Mouse (Mus musculus) liver, embryonic 11.5 days (tissue): ENCODE results near the gene Tbck. TPM values are rescaled to one million over a fixed set of nuclear protein-coding genes. Genes with fewer than 3 reads are reported as not detected.

Experiments used
- ATAC-seq: fragments of 200-750 bp; cut with Nextera tagmentation; replicated peaks from 2 replicates; pipeline ENCODE4 v1.8.0; 2017; ENCODE audit warnings: moderate number of reproducible peaks, mild to moderate bottlenecking, moderate TSS enrichment, moderate library complexity; ENCODE audit not compliant: low FRiP score
- DNase-seq: peaks from one replicate; pipeline ENCODE4 v3.0.0-alpha.2; 2017; ENCODE audit warnings: low spot score
- H3K27ac ChIP-seq: fragments of 300-500 bp; sonication (generic); 2 replicates; pipeline ENCODE4 v1.5.1; 2014; ENCODE audit warnings: mild to moderate bottlenecking, low read depth, low read length, control low read depth
- H3K27me3 ChIP-seq: fragments of 300-500 bp; sonication (generic); replicated peaks from 2 replicates; pipeline ENCODE4 v1.6.1; 2014; ENCODE audit warnings: low read length, mixed read lengths; ENCODE audit not compliant: control insufficient read depth, insufficient read depth
- H3K36me3 ChIP-seq: fragments of 300-500 bp; sonication (generic); 2 replicates; pipeline ENCODE4 v1.6.1; 2014; ENCODE audit warnings: mild to moderate bottlenecking, low read length, moderate library complexity, mixed read lengths; ENCODE audit not compliant: control insufficient read depth, insufficient read depth
- H3K4me1 ChIP-seq: fragments of 300-500 bp; sonication (generic); replicated peaks from 2 replicates; pipeline ENCODE4 v1.6.1; 2014; ENCODE audit warnings: low read length, mixed read lengths; ENCODE audit not compliant: control insufficient read depth, insufficient read depth
- H3K4me2 ChIP-seq: fragments of 300-500 bp; sonication (generic); 2 replicates; pipeline ENCODE4 v1.6.1; 2014; ENCODE audit warnings: mild to moderate bottlenecking, control low read depth, moderate library complexity
- H3K4me3 ChIP-seq: fragments of 300-500 bp; sonication (generic); 2 replicates; pipeline ENCODE4 v1.5.1; 2014; ENCODE audit warnings: low read depth, low read length, control low read depth
- H3K9ac ChIP-seq: fragments of 300-500 bp; sonication (generic); 2 replicates; pipeline ENCODE4 v1.6.1; 2014; ENCODE audit warnings: low read depth, low read length, control low read depth
- H3K9me3 ChIP-seq: fragments of 300-500 bp; sonication (generic); 2 replicates; pipeline ENCODE4 v1.6.1; 2016; ENCODE audit warnings: low read length, inconsistent platforms, mixed read lengths; ENCODE audit not compliant: control insufficient read depth
- WGBS: fragments of 180-500 bp; shearing (Covaris S2); extraction: QIAGEN DNeasy Blood & Tissue Kit; methylation state at CpG from one replicate; pipeline ENCODE4 v1.1.7; 2014; 5-methylcytosine and 5-hydroxymethylcytosine counted together
- polyA plus RNA-seq: library from polyadenylated mRNA; unstranded; fragments of >200 nt; fragmentation: Nextera tagmentation; extraction: Ambion mirVana; gene quantifications from 2 replicates; pipeline ENCODE4 v1.2.1, GENCODE M21; 2014

Gene Tbck
- polyA plus RNA-seq, 1 experiment from 2014 or later: 12.8 TPM

GRCm38 (mm10) chr3:132744287-132745146 lies 60.6 kb downstream of the Tbck start:
- no peak overlapping the region for H3K4me3 ChIP-seq
- no peaks in the 10 kb centered on the region for H3K36me3 ChIP-seq
- no peak overlapping the region for H3K9ac ChIP-seq
- 79% methylated on average over 10 of the region's 10 CpGs for WGBS
- ATAC-seq (no peak), DNase-seq (no peak)
- no peaks in the 10 kb centered on the region for H3K27me3 ChIP-seq
- no peak overlapping the region for H3K4me2 ChIP-seq
- no peak overlapping the region for H3K27ac ChIP-seq
- no peaks in the 10 kb centered on the region; the same call in 1 of the 2 replicates for H3K4me1 ChIP-seq
- H3K9me3 ChIP-seq: no peaks in the 10 kb centered on the region

- Histone ChIP-seq H3K36me3 (no peaks in the 10 kb centered on the region), H3K4me2 (no peak overlapping the region), H3K4me3 (no peak overlapping the region), H3K4me1 (no peaks in the 10 kb centered on the region; the same call in 1 of the 2 replicates), H3K9ac (no peak overlapping the region), H3K27me3 (no peaks in the 10 kb centered on the region), H3K9me3 (no peaks in the 10 kb centered on the region), H3K27ac (no peak overlapping the region)
- no peak for DNase-seq
- 37% methylated on average over 3 of the region's 3 CpGs for WGBS
- ATAC-seq: peak; percentile 70; the same call in 1 of the 2 replicates
Measured at GRCm38 (mm10) chr3:132747036-132747435, 63.1 kb downstream of the Tbck start.

DNA sequence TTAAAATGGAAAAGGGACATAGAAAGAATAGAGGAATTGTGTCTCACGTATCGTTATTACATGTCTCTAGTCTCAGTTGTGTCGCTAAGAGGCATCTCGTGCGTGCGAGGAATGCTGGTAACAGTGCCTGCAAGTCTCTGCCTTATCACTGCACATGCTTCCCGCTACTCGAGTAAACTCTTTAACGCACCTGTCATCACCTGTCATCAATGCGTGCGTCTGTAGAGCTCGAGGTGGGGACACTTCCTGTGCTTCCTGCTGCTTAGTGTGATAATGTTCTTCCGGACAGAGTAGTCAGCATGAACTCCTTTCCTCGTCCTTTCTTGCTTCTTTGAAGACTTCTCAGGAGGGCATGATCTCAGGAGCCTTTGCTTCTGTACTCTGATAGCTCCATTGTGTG lies 63.8 kb downstream of the Tbck start:
- WGBS: 31% methylated on average over 14 of the region's 14 CpGs
- no peaks in the 10 kb centered on the region for H3K36me3 ChIP-seq
- no peaks in the 10 kb centered on the region; the same call in 1 of the 2 replicates for H3K4me1 ChIP-seq
- no peaks in the 10 kb centered on the region for H3K27me3 ChIP-seq
- H3K27ac ChIP-seq: no peak overlapping the region
- peak overlapping the region; percentile 15; the same call in 1 of the 2 replicates for H3K4me2 ChIP-seq
- no peak overlapping the region for H3K4me3 ChIP-seq
- H3K9ac ChIP-seq: no peak overlapping the region
- no peaks in the 10 kb centered on the region for H3K9me3 ChIP-seq
- DNase-seq: peak; percentile 39
- peak; percentile 72 for ATAC-seq

- no peak for DNase-seq
- Histone ChIP-seq H3K4me1 (no peaks in the 10 kb centered on the region; the same call in 1 of the 2 replicates), H3K36me3 (no peaks in the 10 kb centered on the region; the same call in 1 of the 2 replicates), H3K27me3 (no peaks in the 10 kb centered on the region), H3K27ac (no peak overlapping the region), H3K4me3 (no peak overlapping the region), H3K9me3 (no peaks in the 10 kb centered on the region), H3K9ac (no peak overlapping the region), H3K4me2 (no peak overlapping the region)
- WGBS: 84% methylated on average over 3 of the region's 3 CpGs
- ATAC-seq: no peak
Measured at GRCm38 (mm10) chr3:132748750-132749149, 64.8 kb downstream of the Tbck start.

- WGBS: 76% methylated on average over 4 of the region's 4 CpGs
- DNase-seq: no peak
- Histone ChIP-seq H3K27ac (no peak overlapping the region), H3K4me3 (no peak overlapping the region), H3K9me3 (no peaks in the 10 kb centered on the region), H3K9ac (no peak overlapping the region), H3K27me3 (no peaks in the 10 kb centered on the region), H3K36me3 (no peaks in the 10 kb centered on the region; the same call in 1 of the 2 replicates), H3K4me2 (no peak overlapping the region), H3K4me1 (no peaks in the 10 kb centered on the region; the same call in 1 of the 2 replicates)
- no peak; the same call in 1 of the 2 replicates for ATAC-seq
Measured at GRCm38 (mm10) chr3:132752772-132753171, 68.8 kb downstream of the Tbck start.

DNA sequence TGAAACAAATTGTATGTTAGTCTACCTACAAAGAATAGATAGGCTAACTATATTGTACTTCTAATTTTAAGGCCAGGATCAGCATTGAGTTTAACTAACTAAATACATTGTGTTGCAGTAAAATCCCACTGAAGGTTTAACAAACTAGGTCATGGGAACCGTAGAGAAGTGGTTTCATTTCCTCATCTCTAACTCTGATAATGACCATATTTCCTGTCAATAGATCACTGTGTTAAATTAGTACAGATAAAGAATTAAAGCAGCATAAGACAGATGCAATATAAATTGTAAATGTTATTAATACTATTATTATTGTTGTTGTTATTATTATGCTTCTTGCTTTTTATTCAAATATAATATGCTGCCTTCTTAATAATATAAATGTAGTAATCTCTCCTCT lies 72.3 kb downstream of the Tbck start:
- no peaks in the 10 kb centered on the region for H3K4me1 ChIP-seq
- no peak overlapping the region for H3K4me3 ChIP-seq
- no peaks in the 10 kb centered on the region for H3K27me3 ChIP-seq
- no peak overlapping the region for H3K4me2 ChIP-seq
- H3K9me3 ChIP-seq: no peaks in the 10 kb centered on the region
- H3K36me3 ChIP-seq: no peaks in the 10 kb centered on the region; the same call in 1 of the 2 replicates
- ATAC-seq (no peak), DNase-seq (no peak)
- no peak overlapping the region for H3K27ac ChIP-seq
- no peak overlapping the region for H3K9ac ChIP-seq
- WGBS: 57% methylated on average over 1 of the region's 1 CpGs

DNA sequence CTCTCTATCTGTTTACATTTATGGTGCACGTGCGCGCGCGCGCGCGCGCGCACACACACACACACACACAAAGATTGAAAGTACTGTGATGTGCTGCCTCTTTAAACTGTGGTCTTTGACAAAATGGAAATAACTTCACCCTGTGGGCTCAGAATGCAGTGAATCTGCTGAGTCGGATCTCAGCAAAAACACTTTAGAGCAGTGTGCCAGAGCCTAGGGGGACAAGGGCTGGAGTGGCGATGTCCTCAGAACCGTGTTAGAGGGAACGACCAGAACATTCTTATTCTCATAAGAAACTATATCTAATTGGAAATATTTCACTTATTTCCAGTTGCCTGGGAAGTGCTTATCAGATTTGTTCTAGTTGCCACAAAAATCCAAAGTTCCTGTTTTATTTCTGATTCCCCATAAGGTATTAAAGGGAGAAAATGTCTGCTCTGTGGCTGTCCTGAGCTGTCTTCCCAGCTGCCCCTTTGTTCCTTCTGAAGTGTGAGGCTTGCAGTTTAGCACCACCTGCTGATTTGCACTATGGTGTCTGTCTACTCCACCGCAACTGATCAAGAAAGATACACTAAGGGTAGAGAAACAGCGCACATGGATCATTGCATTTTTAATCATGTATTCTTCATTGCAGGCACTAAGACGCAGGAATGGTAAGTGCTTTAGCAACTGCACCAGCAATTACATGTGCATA lies 82.2 kb downstream of the Tbck start:
- H3K9me3 ChIP-seq: no peaks in the 10 kb centered on the region
- H3K4me2 ChIP-seq: no peak overlapping the region
- no peak overlapping the region for H3K4me3 ChIP-seq
- no peak overlapping the region for H3K27ac ChIP-seq
- H3K36me3 ChIP-seq: no peaks in the 10 kb centered on the region
- 92% methylated on average over 17 of the region's 17 CpGs for WGBS
- DNase-seq: no peak
- no peaks in the 10 kb centered on the region for H3K4me1 ChIP-seq
- H3K9ac ChIP-seq: no peak overlapping the region
- no peak for ATAC-seq
- H3K27me3 ChIP-seq: no peaks in the 10 kb centered on the region

DNA sequence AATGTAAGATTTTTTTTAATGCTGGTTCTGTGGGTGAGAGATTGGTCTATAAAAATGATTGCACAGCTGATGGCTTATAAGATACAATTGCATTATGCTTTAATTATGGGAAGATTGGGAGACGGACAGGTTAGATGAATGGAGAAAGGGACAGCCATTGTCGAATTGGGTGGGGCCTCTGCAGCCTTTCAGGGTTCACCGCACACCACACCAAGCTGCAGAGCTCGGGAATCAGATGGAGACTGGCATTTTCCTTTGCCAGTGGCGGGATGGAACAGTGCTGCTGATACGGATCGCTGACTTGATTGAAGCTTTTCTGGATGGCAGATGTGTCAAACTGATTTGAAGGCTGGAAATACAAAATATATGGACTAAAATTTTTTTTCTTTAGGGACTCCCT lies 88.1 kb downstream of the Tbck start:
- H3K4me3 ChIP-seq: no peak overlapping the region
- no peak overlapping the region for H3K27ac ChIP-seq
- no peaks in the 10 kb centered on the region for H3K36me3 ChIP-seq
- ATAC-seq (no peak), DNase-seq (no peak)
- no peak overlapping the region for H3K9ac ChIP-seq
- H3K4me2 ChIP-seq: no peak overlapping the region
- H3K9me3 ChIP-seq: no peaks in the 10 kb centered on the region
- WGBS: 86% methylated on average over 7 of the region's 7 CpGs
- H3K27me3 ChIP-seq: no peaks in the 10 kb centered on the region
- no peaks in the 10 kb centered on the region for H3K4me1 ChIP-seq
